Mouse (Mus musculus) brain, embryonic 14.5 days (tissue): Measurements from ENCODE around the gene Uhrf2. TPM values are rescaled to one million over a fixed set of nuclear protein-coding genes. Genes with fewer than 3 reads are reported as not detected.
A peak's percentile ranks its signal among the peaks of the same experiment; 100 is the strongest.

Source experiments
- DNase-seq: peaks from one replicate; pipeline ENCODE4 v3.0.0-alpha.2; 2011; ENCODE audit warnings: low read depth
- CTCF ChIP-seq: fragments of 200-500 bp; IDR thresholded peaks from 2 replicates; pipeline ENCODE4 v1.5.1; 2012; ENCODE audit warnings: inconsistent platforms, mild to moderate bottlenecking, moderate library complexity, borderline replicate concordance; ENCODE audit not compliant: insufficient read depth, insufficient read length; ENCODE audit errors: extremely low read depth
- POLR2A ChIP-seq: fragments of 200-500 bp; IDR thresholded peaks from 2 replicates; pipeline ENCODE4 v1.6.1; 2012; ENCODE audit warnings: mild to moderate bottlenecking, inconsistent platforms, borderline replicate concordance; ENCODE audit not compliant: poor library complexity, insufficient read depth, insufficient read length, severe bottlenecking; ENCODE audit errors: extremely low read depth
- polyA plus RNA-seq: library from polyadenylated mRNA; depleted of rRNA; stranded (reverse); fragments of >200 nt; gene quantifications from 2 replicates; pipeline ENCODE4 v1.2.3, GENCODE M21; 2012

Gene Uhrf2
- polyA plus RNA-seq, 1 experiment: 128 TPM

DNA sequence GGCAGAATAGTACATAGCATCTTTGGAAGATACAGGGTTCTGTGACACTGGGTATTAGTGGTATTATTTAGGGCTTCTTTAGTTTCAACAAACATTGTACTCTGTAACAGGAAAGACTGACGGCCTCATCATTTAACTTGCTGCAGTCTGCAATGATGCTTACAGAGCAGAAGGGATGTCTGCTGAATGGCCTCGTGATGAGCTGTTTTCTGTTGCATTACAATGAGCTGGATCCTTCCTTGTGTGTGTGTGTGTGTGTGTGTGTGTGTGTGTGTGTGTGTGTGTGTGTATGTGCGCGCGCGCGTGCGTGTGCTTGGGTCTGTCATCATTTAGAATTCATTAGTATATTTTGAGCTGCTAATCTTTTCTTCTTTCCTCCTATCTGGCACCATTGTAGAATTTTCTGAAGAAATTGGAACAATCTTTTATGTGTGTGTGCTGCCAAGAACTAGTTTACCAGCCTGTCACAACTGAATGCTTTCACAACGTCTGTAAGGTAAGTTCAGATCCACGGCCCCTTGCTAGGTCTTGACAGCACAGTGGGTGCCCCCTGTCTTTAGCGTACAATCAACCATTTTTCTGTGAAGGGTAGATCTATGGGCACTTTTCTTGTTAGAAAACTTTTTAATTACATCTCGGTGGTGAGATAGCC, 61.5 kb downstream of the Uhrf2 start:
- peak; percentile 39 for DNase-seq
- TF ChIP-seq POLR2A (no peak), CTCF (no peak)

DNA sequence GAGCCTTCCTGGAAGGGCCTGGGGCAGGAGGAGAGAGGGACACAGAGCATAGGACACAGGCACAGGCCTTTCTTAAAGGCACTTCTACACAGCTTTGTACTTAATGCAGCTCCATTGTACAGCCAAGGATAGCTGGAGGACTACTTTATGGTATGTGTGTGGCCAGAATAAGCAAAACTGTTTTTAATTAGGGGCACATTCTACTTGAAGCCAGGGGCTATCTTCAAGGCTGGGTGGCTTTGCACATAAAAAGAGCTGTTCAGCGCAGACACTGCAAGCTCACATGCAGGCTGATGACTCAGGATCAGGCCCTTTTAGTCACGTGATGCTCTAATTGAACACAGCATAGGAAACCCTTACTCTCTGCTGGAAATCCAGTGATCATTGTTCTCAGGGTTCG, 65.9 kb downstream of the Uhrf2 start:
- DNase-seq: peak; percentile 73
- TF ChIP-seq POLR2A (no peak), CTCF (no peak)

DNA sequence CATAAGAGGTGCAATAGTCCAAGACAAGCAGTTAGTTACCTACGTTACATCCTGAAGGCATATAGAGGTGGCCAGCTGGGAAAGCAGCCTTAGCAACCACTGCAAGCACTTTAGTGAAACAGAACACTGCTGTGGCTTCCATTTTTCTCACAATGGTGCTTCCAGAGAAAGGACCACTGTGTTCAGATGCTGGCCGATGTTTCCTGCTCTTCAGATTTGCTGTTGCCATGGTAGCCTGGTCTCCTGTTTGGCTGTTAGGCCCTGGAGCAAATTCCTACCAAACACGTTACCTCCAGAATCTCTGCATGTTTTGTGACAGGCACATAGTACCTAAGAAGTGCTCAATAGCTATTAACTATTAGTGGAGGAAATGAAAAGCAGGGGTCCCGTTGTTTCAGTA, 66.7 kb downstream of the Uhrf2 start:
- peak; percentile 65 for DNase-seq
- TF ChIP-seq POLR2A: no peak
- TF ChIP-seq CTCF: no peak

DNA sequence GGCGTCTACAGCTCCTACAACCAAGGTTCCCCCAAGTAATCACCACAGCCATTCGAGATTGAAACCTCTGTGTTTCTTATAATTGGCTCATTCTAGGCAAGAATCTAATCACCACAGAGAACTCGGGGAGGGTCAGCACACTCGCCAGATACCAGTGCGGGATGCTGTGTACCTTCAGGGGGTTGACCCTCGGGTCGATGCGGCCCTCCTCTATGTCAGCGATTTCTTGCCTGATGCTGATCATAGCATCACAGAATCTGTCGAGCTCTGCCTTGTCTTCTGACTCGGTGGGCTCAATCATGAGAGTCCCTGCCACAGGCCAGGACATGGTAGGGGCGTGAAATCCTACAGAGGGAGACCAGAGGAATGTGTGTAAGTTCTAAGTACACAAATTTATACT, 70.3 kb downstream of the Uhrf2 start:
- DNase-seq: no peak
- no peak for TF ChIP-seq POLR2A
- no peak for TF ChIP-seq CTCF

DNA sequence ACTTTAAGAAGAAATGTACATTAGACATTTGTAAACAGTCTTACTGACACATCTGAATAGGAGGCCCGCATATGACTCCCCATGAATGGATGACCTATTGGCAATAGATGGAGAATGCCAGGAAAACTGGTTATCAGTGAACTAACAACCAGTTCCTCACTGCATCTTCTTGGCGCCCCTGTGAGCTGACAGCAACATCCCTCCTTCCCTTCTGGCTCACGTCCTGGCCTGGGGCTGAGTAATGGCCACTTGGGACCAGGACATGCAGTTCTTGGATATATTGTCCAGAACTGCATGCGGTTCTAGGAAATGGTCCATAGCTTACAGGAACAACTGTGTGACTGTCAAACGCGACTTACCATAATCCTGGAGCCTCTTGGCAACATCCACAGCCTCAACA, 72.3 kb downstream of the Uhrf2 start:
- TF ChIP-seq POLR2A: no peak
- no peak for TF ChIP-seq CTCF
- DNase-seq: no peak

DNA sequence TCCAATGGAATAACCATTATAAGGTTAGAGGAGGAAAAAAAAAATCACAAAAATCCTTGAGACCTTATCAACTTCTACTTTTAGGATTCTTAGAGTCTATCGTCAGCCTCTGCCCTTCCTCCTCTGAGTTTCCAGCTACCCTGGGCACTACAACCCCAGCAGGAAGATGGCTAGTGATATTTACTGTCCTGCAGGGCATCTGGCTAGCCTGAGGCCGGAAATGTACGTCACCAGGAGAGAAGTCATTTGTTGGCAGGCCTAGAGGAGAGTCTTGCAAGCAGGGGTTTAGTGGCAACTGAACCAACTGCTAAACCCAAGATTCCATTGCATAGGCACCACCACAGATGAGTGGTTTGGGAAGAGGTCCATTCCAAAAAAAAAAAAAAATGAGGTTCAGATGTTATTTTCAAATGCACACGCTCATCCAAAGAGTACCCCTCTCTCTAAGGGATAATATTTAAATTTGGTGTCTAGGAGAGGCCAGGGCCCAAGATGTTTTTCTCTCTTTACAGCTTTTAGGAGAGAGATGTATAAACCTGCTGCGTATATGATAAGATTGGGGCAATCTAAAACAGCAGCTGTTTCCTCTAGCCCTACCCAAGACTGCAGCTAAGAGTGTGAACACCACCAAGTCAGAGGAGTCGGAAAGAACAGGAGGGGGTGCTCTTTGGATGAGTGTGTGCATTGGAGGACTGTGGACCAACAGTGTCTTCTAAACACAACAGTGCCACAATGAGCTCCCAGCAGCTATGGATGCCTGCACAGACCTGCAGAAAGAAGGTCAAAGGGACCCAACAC, 74.9 kb downstream of the Uhrf2 start:
- TF ChIP-seq CTCF (no peak), POLR2A (no peak)
- no peak for DNase-seq

DNA sequence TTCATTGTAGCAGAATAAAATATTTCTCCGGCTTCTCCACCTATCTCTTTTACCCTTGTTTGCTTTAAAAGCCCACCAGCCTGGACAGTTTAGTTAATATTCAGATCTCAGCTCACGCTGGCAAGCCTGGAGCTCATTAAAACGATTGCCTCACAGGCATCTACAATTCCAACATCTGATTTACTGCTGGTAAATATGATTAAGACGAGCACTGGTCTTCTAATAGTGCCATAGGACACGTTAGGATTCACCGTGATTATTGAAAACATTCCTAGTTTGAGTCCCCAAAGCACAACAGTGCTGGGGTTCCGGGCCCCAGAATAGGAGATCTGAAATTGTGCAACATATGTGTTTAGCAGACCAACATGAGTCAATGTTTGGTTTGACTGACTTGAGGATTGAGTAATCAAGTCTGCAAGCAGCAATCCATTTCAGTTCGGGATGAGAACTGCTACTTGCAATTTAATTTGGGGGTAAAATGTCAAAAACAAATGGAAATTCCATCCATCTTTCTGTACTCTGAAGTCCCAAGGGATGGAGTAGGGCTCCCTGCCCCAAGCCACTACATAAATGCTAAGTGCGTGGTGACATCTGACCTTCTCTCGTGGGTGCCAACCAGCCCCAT, 77.0 kb downstream of the Uhrf2 start:
- TF ChIP-seq CTCF (no peak), POLR2A (no peak)
- peak; percentile 61 for DNase-seq

DNA sequence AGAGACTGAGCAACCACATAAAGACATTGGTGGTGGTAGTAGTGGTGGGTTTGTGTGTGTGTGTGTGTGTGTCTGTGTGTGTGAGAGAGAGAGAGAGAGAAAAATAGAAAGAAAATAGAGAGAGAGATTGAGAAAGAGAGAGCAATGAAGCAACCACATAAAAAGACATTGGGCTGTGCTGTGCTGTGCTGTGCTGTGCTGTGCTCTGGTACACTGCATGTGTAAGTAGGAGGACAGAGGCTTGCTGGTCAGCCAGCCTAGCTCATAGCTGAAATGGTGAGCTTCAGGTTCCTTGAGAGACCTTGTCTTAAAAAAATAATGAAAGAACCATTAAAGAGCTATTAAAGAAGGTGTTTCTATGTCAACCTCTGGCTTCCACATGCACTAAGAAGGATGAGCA, 78.3 kb downstream of the Uhrf2 start:
- TF ChIP-seq CTCF (no peak), POLR2A (no peak)
- no peak for DNase-seq

DNA sequence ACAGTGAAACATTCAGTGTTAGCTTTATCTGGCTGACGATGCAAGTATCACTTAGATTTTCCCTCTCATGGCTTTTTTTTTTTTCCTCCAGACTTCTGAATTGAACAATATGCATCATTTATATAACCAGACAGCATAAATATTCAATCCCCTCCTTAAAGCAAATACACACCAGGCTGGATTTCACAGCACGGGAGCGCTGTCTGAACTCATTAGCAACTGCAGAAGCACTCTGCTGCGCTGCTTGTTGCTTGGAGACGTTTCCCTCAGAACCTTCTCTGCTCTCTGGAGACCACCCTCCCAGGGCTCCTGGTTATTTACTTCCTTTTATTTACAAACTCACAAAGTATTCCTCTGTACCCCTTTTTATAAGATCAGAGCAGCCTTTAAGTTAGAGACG, 78.8 kb downstream of the Uhrf2 start:
- DNase-seq: peak; percentile 88
- TF ChIP-seq CTCF (no peak), POLR2A (no peak)

DNA sequence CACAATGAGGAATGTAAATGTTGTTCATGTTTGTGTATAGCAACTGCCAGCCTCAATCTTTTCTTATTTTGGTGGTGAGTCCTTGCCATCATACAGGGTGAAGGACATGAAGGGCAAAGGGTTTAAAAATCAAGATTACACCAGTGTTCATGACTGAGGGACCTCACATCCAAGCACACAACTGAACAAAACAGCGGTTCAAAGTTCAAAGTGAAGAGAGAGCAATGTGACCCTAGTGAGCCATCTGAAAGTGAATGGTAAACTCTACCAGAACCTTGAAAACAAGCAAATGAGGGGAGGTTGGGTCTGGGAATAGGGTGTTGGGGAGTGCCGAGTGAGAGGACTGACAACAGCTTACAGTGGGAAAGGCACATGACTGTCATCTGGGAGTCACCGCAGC, 81.1 kb downstream of the Uhrf2 start:
- no peak for DNase-seq

DNA sequence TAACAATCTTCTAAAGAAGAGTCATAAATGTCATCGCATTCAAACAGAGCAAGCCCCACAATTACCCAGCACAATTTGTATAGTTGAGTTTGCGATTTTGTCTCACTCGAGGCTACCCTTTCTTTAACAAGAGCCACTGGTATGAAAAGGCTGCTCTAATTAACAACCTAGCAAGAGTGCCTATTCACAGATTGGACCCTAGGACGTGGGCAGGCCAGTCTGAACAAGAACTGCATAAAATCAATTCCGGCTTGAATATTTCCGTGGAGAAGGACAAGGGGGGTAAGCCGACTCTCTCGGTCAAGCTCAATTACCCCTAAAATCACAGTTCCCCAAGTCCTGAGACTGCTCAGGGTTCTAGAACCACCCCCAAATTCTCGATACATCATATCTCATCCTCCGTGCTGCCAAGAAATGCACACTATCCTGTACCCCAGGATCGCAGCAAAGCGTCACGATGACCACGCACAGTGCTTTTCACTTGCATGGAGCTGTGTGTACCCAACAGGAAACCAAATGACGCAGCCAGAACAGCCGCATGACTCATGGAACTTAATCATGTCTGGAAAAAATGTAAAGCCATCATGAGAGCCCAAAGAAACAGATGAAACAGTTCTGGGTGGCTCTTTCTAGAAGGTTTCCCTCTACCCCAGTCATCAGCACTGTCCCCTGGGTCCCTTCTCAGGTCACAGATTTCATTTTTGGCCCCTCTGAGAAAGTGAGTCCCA, 82.8 kb downstream of the Uhrf2 start:
- DNase-seq: peak; percentile 71
- no peak for TF ChIP-seq POLR2A
- TF ChIP-seq CTCF: no peak

More for the DNA sequence above, 81.1 kb downstream of the Uhrf2 start:
- TF ChIP-seq CTCF (no peak), POLR2A (no peak)
